Mouse (Mus musculus) bone marrow macrophage, adult 2 months (primary cell): Measurements from ENCODE around the gene Gas6.

Source experiments
- CTCF ChIP-seq: IDR thresholded peaks from 2 replicates; pipeline ENCODE4 v1.5.1; 2012; ENCODE audit warnings: low read depth, mild to moderate bottlenecking, low read length, moderate library complexity
- POLR2A ChIP-seq: IDR thresholded peaks from 2 replicates; pipeline ENCODE4 v1.6.1; 2012; ENCODE audit warnings: mild to moderate bottlenecking, low read depth, low read length, borderline replicate concordance

GRCm38 (mm10) chr8:13519503-13519902, 25.2 kb upstream of the Gas6 start:
- TF ChIP-seq POLR2A (no peak), CTCF (no peak)
